Mouse (Mus musculus) urinary bladder, postnatal 4 days (tissue): ENCODE results near the gene Map2k7.
"Not testable (repeated sequence)": the region's sequence is repeated elsewhere in the genome, so short reads cannot be mapped to it uniquely, and the experiment has no call there.

Source experiments
- DNase-seq, 2 experiments: peaks; one replicate each; pipeline ENCODE4 v3.0.0; 2021 to 2022; ENCODE audit warnings: low spot score in 2 of 2

The Map2k7 gene

DNA sequence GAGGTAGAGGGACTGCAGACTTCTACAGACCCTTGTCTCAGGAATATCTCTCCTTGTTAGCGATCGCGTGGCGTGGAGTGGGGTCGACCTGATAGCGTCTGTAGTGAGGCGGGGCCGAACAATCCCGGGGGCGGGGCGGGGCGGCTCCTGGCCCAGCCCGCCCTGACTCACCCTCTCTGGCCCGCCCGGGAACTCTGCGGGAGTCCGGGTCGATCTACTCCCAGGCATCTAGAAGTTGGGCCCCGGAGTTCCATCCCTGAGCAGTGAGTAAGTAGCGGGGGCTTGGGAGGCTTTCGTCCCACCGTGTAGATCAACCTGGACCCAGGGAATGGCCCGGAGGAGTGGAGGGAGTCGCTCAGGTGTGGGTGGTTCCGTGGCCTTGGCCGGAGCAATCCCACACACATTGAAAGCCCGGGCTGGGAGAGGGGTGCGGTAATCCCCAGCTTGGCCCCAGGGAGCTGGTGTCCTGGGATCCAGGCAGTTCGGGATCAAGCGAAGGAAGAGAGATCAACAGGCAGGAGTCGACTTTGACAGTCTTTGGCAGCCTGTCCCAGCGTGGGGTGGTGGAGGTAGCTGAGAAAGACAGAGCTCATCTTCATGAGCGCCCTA lies 11.7 kb upstream of the Map2k7 start, which contains the start of gene Lrrc8e:
TSS of gene Lrrc8e (plus strand) at position 89 of the 609 bp plus-strand sequence.
- DNase-seq = no peak

DNA sequence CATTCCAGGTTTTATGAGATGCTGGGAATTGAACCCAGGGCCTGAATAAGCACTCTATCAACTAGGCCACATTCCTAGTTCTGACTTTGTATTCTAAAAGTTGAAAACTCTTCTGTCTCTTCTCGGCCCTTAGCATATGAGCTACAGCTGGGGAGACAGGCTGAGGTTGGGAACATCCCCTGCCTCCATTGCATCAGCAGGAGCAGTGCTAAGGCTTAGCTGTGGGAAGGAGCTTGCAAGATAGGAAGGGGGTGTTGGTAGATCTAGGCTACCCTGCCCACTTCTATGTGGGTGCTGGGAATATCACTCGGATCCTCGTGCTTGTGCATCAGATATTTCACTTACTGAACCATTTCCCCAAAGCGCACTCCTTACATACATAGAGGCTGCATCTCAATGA lies 10.6 kb upstream of the Map2k7 start:
- no peak for DNase-seq

DNA sequence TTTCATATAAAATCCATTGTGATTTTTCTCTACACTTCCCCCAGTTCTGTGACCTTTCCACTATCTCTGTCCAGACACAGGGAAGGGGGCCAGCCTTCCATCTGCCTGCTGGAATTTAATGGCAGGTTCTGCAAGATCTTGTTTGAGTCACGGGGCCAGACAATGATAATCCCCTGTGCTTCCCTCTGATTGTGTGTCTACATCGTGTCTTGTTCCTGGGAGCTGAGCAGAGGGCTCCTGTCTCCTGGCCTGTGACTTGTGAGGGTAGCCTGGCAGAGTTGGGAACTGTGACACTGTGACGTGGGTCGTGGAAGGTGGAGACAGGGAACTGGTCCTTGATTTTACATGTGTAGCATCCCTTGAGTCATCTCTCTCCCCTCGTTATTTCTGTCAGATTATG lies 8.8 kb upstream of the Map2k7 start:
- DNase-seq = no peak

DNA sequence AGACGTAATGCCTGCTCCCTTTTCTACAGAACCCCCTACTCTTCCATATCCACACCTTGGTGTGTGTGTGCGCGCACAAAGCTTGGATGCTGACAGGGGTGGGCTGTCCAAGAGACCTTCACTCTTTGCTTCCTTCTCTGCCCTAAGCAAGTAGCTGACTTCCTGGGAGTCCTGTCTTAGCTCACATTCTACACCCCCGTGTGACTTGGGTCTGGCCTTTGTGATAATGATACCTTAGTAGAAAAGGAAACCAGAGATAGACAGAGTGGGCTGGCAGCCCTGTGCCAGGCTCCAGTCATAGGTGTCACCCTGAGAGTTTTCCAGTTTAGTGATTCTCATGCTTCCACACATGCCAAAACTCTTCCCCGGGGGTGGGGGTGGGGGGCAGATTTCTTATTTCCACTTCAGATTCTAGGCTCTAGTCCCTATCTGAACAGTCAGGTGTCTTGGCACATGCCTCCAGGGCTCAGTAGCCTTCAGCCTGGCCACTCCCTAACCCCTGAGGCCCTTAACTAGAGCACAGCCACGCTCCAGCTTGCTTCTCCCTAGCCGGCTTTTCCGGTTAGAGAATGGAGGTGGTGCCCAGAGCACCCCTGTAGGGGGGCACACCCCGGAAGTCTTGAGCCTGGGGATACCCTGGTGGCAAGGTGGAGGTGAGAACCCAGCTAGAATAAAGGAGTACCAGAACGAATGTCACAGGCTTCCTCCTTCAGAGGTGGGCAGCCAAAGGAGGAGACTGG lies 7.8 kb upstream of the Map2k7 start:
- no peak for DNase-seq

DNA sequence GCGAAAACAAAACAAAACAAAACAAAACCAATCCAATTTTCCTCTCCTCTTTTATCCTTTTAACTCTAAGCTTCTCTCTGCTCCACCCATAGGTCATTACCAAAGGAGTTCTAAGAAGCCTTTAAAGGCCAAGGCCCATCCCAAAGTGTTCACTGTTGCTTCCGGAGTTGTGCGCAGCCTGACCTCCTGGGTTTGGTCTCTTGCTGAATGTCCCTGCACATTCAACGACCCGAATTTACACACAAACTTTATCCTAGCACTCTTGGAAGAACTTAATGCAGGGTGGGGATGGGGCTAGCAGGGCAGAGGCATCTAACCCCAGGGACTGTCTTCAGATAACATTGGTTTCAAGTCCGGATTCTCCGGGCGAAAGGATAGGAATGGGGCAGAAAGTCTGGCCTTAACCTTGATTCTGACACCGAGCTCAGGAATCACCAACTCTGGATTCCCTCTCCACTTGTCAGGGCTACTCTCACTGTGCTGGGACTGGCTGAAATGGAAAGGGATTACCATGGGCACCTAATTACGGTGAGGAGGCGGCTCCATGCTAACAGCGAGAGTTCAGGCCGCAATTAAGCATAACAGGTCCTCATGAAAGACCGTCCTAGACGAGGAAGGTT lies 616 bp upstream of the Map2k7 start:
- DNase-seq = no peak

DNA sequence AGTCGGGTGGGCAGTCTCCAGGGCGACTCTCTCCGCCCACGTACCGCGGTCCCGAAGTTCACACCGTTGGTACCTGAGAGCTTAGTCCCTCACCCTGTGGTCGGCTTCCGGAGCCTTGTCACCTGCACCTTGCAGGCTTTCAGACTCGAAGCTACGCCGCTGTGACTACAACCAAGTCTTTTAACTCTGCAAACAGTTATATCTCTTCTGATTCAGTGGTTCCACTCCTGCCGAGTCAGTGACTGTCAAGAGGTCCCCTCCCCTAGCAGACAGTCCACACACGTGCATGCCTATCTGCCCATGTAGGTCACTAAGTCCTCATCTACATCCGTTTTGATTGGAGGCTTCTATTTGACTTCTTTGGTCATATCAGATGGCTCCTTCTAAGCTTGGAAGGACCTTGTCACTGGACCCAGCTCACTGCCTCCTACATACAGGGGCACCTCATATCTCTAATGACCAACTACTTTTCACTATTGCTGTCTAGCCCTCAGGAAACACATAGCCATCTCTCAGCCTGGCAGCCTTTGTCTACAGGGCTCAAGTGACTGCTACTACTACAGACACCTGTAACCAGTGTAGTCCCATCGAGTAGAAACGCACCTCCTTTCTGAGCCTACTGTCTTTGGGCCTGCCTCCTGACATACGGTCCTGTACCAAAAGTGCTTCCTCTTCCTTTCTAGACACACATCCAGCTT lies 802 bp downstream of the Map2k7 start:
- no peak for DNase-seq

DNA sequence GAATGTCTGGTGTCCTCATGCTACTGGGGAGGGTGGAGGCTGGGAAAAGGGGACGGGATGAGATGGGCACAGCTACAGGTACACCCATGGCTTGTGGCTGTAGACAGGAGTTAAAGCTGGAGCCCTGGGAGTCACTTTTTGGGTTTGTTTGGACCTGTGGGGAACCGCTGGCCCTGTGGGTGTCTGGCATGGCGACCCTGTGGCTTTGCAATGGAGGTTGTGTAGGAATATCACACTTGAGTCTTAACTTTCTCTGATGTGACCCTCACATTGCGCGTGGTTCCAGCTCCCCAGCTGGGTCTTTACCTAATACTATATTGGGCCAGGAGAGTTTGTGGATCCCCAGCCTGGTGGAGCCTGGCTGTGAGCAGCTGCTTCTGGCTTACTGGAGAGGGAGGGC lies 6.5 kb downstream of the Map2k7 start:
- no peak for DNase-seq

DNA sequence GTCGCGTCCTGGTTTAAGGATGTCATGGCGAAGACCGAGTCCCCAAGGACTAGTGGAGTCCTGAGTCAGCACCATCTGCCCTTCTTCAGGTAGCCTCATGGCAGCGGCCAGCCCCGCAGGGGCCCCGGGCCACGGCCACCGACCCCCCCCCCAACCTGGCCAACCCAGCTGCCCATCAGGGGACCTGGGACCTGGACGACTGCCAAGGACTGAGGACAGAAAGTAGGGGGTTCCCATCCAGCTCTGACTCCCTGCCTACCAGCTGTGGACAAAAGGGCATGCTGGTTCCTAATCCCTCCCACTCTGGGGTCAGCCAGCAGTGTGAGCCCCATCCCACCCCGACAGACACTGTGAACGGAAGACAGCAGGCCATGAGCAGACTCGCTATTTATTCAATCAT lies 7.2 kb downstream of the Map2k7 start:
- no peak for DNase-seq

DNA sequence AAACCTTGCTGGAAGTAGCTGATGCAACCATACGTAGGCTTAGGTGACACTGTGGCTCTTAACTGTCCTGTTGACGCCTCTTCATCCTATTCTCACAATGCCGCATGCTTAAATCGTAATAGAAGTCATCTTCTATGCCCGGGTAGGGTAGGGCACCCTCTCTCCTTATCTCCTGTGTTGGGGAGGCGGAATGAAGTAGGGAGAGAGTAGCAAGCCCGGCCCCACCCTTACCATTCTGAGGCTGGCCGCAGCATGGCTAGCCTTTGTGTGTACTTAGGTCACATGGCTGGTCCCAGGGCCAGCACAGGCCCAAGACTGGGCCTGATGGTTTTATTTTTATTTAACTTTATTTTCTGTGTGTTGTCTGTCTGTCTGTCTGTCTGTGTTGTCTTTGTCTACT lies 8.7 kb downstream of the Map2k7 start:
- no peak for DNase-seq

DNA sequence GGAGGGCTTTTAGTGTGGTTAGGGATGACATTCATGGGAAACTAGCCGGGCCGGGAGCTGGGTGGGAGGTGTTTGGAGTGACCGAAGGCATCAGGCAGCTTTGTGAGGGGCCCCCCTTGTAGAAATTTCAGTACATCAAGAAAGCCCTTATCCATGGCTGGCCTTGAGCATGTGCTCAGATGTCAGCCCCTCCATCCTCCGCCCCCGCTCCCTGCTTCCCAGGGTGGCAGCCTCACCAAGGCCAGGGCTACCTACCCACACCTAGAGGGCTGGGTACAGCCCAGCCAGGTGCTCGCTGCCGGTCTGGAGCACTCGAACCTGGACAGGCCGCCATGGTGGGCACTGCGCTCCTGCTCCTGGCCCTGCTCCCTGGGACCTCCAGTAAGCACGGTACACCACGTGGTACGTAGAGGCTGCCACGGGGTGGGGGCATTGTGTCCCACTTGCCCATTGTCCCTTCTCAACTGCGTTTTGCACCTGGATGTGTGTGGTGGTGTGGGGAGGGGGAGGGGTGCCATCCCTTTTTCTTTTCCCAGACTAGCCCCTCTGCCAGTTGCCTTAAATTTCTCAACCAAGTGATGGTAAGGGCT lies 9.5 kb downstream of the Map2k7 start, which contains the start of gene Tgfbr3l:
TSS of gene Tgfbr3l (plus strand) at position 264 of the 590 bp plus-strand sequence.
- DNase-seq = no peak

DNA sequence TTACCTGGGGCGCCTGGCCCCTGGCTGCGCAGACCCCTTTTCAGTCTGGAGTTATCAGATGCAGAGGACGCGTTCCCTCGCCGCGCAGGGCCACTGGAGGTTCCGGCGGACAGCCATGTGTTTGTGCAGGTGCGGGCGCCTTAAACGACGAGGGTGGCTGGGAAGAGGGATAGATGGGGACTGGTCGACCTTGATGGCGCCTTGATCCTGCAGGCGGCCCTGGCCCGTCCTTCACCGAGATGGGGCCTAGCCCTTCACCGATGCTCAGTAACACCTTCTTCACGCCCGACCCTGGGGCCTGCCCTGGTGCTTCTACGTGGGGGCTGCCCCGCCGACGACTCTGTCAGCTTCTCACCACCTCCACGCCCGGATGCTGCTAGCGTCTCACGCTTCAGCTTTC lies 10.7 kb downstream of the Map2k7 start:
- peak in 1 of 2 experiments; percentile 66 for DNase-seq

DNA sequence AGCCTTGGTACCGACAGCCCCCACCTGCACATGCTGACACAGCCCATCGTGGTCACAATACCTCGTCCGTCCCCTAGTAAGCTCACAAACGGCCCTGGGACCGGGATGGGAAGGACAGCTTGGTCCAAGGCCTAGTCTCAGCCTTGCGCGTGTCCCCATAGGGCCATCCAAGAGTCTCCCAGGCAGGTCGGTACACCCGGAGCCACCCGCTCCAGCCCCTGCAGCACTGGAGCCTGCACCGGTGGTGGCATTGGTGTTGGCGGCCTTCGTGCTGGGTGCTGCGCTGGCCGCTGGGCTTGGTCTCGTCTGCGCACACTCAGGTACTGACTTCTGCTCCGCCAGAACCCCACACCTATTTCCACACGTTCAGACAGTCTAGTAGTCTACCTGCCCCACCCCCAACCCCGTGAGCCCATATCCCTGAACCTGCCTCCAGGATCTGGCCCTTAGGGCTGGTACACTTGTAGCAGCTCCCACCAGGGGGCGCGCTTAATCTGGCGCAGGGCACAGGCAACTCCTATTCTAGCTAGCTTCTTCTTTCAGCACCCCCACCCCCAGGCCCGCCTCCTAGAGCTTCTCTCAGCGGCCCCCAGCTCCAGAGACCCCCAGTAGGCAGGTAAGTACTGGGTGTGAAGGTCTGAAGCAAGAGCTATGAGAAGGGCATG lies 11.9 kb downstream of the Map2k7 start:
- peak; percentile 75 to 89 for DNase-seq

DNA sequence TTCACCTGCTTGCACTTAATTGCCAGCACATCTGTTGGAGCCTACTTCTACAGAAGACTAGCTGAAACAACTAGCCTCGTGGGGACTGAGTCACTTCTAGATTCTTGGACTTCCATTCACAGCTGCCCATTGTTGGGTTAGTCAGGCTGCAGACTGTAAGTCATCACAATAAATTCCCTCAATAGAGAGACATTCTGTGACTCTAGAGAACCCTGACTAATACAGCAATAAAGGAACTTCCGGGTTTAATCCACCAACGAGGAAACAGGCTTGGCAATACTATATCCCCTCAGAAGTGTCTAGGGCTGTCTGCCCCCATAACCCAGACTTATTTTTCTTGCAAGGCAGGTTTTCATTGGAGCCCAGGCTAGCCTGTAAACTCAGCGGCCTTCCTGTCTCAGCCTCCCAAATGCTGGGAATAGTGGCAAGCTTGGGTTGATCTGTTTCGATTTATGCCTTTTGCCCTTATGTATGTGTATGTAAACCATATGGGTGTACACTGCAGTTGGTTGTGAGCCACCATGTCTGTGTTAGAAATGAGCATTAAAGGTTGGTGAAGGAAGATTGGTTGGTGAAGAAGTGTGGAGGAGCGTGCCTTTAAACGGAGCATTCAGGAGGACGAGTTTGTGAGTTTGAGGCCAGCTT lies 13.7 kb downstream of the Map2k7 start:
- no peak for DNase-seq

DNA sequence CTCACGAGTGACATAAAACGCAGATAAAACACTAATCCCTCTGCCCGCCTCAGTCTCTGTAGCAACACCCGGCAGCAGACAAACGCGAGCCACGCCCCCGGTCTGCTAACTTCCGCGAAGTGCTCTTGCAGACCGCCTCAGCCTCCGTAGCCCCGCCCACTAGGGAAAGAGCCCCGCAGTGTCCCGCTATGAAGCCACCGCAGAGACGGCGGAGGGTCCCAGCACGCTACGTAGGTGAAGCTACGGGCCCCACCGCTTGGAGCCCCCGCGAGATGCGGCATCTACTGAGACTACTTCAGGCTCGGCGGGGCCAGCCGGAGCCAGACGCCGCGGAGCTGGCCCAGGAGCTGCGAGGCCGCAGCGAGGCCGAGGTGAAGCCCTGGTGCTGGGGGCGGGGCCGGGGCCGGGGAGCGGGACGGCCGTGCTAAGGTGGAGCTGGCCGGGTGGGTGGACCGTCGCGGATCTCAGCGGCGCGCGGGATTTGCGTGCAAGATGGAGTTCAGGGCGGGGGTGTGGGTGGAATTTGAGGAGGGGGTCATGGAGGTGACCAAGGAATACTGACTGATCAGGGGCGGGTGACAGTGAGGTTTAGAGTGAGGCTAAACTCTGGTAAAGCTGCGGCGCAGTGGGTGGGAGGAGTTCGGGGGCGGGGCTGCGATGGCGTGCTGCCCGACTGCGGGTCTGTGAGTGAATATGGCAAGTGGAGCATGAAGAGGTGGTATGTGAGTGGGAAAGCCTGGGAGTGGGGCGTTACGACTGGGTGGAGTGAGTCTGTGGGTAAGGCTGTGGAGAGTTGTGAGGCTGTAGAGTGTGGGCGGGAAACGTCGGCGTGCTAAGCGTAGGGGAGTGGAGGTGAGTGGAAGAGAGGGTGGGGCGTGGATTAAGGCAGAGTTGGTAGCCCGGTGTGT lies 14.6 kb downstream of the Map2k7 start, which contains the start of gene Snapc2:
TSS of gene Snapc2 (plus strand) at position 147 of the 908 bp plus-strand sequence.
- DNase-seq = peak; percentile 92 to 97

DNA sequence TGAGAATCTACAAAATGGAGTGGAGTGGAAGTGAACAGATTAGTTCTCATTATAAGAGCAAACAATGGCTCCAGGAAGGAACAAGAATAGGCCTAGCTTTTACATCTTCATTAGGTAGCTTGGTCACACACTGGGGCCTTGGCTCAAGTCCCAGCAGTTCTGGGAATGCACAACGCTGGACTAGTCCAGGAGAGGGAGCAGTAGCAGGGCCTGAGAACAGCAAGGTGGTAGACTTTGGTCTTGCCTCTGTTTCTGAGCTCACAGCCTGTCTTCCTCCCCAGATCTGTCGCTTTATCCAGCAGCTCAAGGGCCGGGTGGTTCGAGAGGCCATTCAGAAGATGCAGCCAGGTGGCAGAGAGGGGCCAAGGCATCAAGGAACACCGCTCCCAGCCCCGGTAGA lies 15.5 kb downstream of the Map2k7 start:
- no peak for DNase-seq

DNA sequence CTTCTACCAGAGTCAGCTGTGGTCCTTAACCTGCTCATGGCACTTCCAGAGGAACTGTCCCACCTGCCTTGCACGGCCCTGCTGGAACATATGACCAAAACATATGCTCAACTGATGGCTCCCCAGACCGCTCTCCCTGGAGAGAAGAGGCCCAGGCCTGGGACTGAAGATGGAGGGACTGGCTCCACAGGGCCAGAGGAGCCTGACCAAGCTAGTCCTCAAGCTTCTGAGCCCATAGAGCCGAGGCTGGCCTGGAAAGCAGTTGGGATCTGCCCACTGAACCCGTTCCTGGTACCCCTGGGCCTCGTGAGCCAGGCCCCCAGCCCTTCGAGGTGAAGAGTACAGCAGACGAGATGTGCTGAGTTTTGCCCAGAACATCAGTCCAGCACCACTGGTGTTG lies 16.9 kb downstream of the Map2k7 start:
- not testable (repeated sequence) for DNase-seq

DNA sequence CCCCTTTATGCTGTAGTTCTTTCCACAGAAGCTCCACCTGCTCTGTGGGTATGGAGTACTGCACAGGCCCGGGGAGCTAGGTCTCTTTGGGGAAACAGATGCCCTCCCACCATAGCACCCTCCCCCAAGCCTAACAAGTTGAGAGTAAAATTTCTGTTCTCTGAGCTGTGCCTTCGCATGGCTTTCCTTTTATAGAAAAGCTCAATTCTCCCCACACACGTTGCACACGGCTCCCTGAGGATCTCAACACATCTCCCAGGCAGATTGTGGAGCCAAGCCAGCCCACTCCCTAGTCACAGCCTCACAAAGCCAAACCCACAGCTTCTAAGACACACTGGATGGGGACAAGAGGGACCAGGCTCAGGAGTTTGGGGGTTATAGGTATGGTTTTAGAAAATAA lies 18.4 kb downstream of the Map2k7 start:
- DNase-seq = no peak

DNA sequence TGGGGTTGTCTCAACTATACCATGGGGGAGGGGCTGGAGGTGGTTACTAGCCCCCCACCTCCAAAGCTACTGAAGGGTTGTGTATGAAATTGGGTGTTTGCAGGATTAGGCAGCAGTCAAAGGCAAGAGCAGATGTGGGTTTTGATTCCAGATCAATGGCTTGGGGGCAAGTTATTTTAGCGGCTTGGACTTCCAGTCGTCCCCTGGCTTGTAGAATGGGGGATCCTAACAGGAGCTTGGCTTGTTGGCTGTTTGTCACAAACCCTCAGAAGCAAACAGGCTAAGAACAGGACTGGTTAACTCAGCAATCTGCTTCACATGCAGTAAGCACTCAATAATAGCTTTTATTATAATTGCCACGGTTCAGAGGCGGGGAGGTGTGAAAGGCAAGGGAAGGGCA lies 18.8 kb downstream of the Map2k7 start:
- DNase-seq = no peak

DNA sequence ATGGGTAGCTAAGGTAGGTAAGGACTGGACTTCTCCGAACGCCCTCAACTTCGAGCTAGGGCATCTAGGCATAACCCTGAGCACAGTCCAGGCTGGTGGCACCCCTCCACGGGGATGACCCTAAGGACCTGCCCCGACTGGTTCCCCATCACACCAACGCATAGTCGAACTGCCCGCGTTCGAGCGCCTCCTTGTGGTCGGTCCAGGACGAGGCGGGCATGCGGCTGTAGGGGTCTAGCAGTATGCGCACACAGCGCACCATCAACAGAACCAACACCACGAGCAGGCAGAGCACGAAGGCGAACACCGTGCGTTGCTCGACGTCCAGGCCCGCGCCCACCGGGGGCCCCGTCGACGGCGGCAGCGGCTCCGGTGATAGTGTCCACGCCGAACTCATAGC lies 19.7 kb downstream of the Map2k7 start:
- peak; percentile 70 to 86 for DNase-seq

DNA sequence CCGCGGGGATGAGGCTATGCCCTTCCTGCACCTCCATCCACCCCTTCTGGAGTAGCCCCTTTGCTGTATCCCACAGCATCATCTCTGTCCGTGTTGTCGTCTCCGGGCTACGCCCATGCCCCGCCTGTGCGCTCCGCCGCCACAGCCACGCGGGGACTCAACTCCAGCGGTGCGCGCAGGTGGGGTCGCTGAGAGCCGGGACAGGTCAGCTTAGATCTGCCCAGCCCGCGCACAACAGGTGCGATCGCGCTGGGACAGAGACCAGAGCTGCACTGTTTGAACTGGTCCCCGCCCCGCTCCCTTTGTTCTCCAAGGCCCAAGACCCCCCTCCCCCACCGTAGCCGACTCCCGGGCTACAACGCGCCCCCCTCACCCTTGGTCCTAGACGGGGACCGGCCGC lies 20.1 kb downstream of the Map2k7 start:
- no peak for DNase-seq
